Mouse (Mus musculus) embryo, embryonic 10 days (tissue): ENCODE data around the gene Vwa5b1.

Experiments used
- DNase-seq: peaks from one replicate; pipeline ENCODE4 v3.0.0-alpha.2; 2015; ENCODE audit warnings: low spot score

Gene Vwa5b1

DNA sequence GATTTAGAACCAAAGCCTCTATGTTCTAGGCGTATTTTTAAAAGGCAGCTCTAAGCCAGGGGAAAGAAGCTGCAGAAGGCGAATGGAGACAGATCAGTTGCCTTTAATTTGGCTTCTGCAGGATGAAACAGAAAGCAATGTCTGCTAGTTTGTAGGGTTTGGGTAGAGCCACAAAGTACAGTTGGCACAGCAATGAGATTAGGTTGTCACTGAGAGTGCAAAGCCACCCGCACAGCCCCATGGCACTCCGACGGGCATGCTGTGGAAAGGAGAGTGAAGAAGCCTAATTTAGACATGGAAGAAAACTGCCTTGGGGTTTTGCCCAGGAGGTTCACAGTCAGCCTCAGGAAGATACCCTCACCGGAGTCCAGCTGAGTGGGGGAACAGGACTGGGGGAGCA, 105.7 kb downstream of the Vwa5b1 start:
- no peak for DNase-seq

DNA sequence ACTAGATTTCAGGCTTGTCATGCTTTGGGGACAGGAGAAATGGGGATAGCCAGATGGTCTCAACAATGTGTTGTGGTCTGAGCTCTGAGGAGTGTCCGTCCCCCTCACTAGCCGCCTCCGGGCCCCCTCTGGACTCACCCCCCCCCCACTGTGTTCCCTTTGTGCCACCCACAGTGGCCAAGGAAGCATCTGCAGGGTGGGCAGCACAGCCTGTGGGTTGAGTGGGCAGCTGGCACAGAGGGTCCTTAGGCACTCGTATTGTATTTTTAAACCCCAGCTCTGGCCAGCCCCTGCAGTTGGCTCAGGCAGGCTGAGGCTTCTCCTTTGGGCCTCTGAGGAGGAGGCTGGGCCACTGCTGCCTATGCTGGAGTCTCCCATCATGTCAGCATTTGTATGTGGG, 110.0 kb downstream of the Vwa5b1 start:
- no peak for DNase-seq

GRCm38 (mm10) chr4:138524769-138525168, 110.9 kb downstream of the Vwa5b1 start:
- DNase-seq: no peak

DNA sequence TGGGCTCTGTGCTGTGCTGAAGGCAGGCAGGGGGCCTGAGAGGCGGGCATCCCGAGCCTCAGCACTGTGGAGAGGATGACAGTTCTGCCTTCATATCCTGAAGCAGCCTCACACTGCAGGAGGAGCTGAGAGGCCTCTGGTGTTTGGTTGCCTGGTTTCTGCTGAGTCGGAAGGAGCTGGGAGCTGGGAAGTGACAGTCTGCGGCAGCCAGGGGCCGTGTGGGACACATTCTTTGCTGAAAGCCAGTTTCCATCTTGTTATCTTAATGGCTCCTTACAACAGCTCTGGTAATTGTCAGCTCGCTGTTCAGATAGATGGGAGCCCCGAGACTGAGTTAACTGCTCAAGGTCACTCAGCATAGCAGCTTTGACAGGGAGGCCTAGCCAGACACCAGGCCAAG, 111.9 kb downstream of the Vwa5b1 start:
- DNase-seq: no peak

- DNase-seq: peak; percentile 56
Measured at GRCm38 (mm10) chr4:138522296-138522695, 113.4 kb downstream of the Vwa5b1 start.

DNA sequence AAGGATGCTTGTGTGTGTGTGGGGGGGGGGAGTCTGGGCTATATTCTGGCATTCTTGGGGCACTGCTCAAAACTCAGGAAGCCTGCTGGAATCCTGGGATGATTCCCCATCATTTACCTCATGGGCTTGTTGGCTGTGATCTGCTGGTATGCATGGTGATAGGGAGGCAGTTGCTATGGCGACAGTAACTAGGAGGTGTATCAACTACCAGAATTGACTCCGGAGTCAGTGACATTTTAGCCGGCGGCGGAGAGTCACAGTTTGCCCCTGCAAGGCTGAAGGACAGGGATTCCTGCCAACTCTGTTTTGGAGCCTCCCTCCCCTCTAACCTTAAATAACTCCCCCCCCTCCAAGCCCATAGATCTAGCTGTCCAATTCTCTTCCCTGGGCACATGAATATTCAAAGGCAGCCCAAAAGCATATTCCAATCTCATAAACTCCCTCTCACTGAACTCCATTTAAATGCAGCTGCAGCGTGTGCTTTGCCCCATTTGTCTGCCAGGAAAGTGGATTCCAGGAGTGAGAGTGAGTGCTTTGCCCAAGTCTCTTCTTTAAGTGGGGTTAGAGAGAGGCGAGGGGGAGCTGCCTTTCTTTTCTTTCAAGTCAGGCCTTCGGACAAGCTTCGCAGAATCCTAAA, 118.4 kb downstream of the Vwa5b1 start:
- peak; percentile 34 for DNase-seq

- no peak for DNase-seq
Measured at GRCm38 (mm10) chr4:138516448-138516847, 119.2 kb downstream of the Vwa5b1 start.
